Mouse (Mus musculus): ENCODE data around the gene Shcbp1l.

DNA sequence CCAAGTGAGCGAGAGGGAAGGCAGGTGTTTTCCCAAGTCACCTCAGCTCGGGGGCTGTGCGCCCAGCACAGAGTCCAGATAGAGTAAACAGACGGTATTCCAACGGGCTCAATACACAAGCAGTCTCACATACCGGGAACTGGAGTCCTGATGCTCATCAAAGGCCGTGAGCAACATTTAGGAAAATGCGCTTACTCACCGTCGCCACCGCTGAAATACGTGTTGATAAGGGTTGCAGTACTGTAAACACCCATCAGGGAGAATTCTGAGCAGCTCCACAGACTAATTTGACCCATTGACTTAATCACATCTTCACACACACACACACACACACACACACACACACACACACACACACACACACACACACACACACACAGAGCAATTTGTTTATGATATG lies 691 bp upstream of the Shcbp1l start:
- no peak for TF ChIP-seq POLR2A (IDR thresholded peaks at IDR 0.05; ENCODE audit: insufficient read length, low read depth)
- no peak for TF ChIP-seq POLR2AphosphoS2 (IDR thresholded peaks at IDR 0.05; ENCODE audit: insufficient read length, low read depth)
- no peak for TF ChIP-seq SRF (IDR thresholded peaks at IDR 0.05; ENCODE audit: control insufficient read depth, insufficient read length, low read depth)
- no peak for TF ChIP-seq MAX (IDR thresholded peaks at IDR 0.05; ENCODE audit: low read depth)
- no peak for TF ChIP-seq MYOG (IDR thresholded peaks at IDR 0.05; ENCODE audit: control insufficient read depth in 1 of 3, insufficient read depth in 1 of 3, insufficient read length in 2 of 3, low read depth in 2 of 3)
